Mouse (Mus musculus) liver, adult 2 months (tissue): ENCODE data around the gene Oas3. TPM values are rescaled to one million over a fixed set of nuclear protein-coding genes. Genes with fewer than 3 reads are reported as not detected.

Source experiments
- DNase-seq: peaks from one replicate; pipeline ENCODE4 v3.0.0-alpha.2; 2011; ENCODE audit warnings: low read depth, low spot score; ENCODE audit errors: extremely low read depth
- H3K27ac ChIP-seq: fragments of 200-500 bp; replicated peaks from 2 replicates; pipeline ENCODE4 v1.5.1; 2012; ENCODE audit warnings: low read depth, mild to moderate bottlenecking, control low read depth, inconsistent platforms, low read length; ENCODE audit not compliant: insufficient read depth
- H3K27me3 ChIP-seq: fragments of 200-500 bp; 2 replicates; pipeline ENCODE4 v1.6.1; 2012; ENCODE audit warnings: mild to moderate bottlenecking, moderate library complexity, low read length, inconsistent platforms; ENCODE audit not compliant: control insufficient read depth, insufficient read depth
- H3K36me3 ChIP-seq: fragments of 200-500 bp; 2 replicates; pipeline ENCODE4 v1.6.1; 2012; ENCODE audit warnings: low read length, inconsistent platforms; ENCODE audit not compliant: control insufficient read depth, insufficient read depth
- H3K4me1 ChIP-seq: fragments of 200-500 bp; 2 replicates; pipeline ENCODE4 v1.6.1; 2011; ENCODE audit warnings: low read length; ENCODE audit not compliant: control insufficient read depth, insufficient read depth
- H3K4me3 ChIP-seq: fragments of 200-500 bp; 2 replicates; pipeline ENCODE4 v1.5.1; 2011; ENCODE audit warnings: low read depth, mild to moderate bottlenecking, control low read depth, low read length, moderate library complexity; ENCODE audit not compliant: insufficient read depth
- H3K79me2 ChIP-seq: fragments of 200-500 bp; 2 replicates; pipeline ENCODE4 v1.6.1; 2012; ENCODE audit warnings: inconsistent platforms, mild to moderate bottlenecking, low read length, moderate library complexity; ENCODE audit not compliant: control insufficient read depth, insufficient read depth
- H3K9ac ChIP-seq: fragments of 200-500 bp; 2 replicates; pipeline ENCODE4 v1.6.1; 2012; ENCODE audit warnings: low read depth, mild to moderate bottlenecking, control low read depth, inconsistent platforms, low read length
- CTCF ChIP-seq: fragments of 200-500 bp; IDR thresholded peaks from 2 replicates; pipeline ENCODE4 v1.5.1; 2011; ENCODE audit warnings: low read depth, low read length, control low read depth
- POLR2A ChIP-seq: fragments of 200-500 bp; IDR thresholded peaks from 2 replicates; pipeline ENCODE4 v1.6.1; 2011; ENCODE audit warnings: low read length, control low read depth; ENCODE audit not compliant: insufficient read depth; ENCODE audit errors: extremely low read depth
- WGBS: fragments of 180-500 bp; shearing (Covaris S2); methylation state at CpG from one replicate; pipeline ENCODE4 v1.1.7; 2018; 5-methylcytosine and 5-hydroxymethylcytosine counted together
- polyA plus RNA-seq: library from polyadenylated mRNA; depleted of rRNA; stranded (reverse); fragments of >200 nt; gene quantifications from 2 replicates; pipeline ENCODE4 v1.2.3, GENCODE M21; 2012
- total RNA-seq: library from RNA; depleted of rRNA; stranded (reverse); fragments of >200 nt; gene quantifications from 2 replicates; pipeline ENCODE4 v1.2.3, GENCODE M21; 2014

Gene Oas3
- total and polyA plus RNA-seq, 2 experiments, result 1.4 to 1.7 TPM

GRCm38 (mm10) chr5:120733696-120734095 lies 43.8 kb downstream of the Oas3 start:
- Histone ChIP-seq H3K9ac (no peak overlapping the region), H3K36me3 (no peaks in the 10 kb centered on the region), H3K4me3 (no peak overlapping the region), H3K27me3 (0 out of 2 replicates have a peak, but pooled peaks cover 2% of the 10 kb centered on the region), H3K27ac (no peak overlapping the region), H3K4me1 (no peaks in the 10 kb centered on the region), H3K79me2 (no peaks in the 10 kb centered on the region)
- TF ChIP-seq CTCF (no peak), POLR2A (no peak)
- no peak for DNase-seq
- WGBS, result 95% methylated on average over 3 of the region's 3 CpGs

GRCm38 (mm10) chr5:120732740-120733139 lies 44.7 kb downstream of the Oas3 start:
- H3K9ac ChIP-seq, result no peak overlapping the region
- H3K36me3 ChIP-seq, result no peaks in the 10 kb centered on the region
- H3K27me3 ChIP-seq, result 0 out of 2 replicates have a peak, but pooled peaks cover 2% of the 10 kb centered on the region
- no peak overlapping the region for H3K4me3 ChIP-seq
- DNase-seq, result no peak
- H3K4me1 ChIP-seq, result no peaks in the 10 kb centered on the region
- no peak for TF ChIP-seq CTCF
- TF ChIP-seq POLR2A, result no peak
- no peaks in the 10 kb centered on the region for H3K79me2 ChIP-seq
- H3K27ac ChIP-seq, result no peak overlapping the region
- WGBS, result 62% methylated on average over 1 of the region's 1 CpGs

- Histone ChIP-seq H3K4me3 (no peak overlapping the region), H3K36me3 (no peaks in the 10 kb centered on the region), H3K27me3 (0 out of 2 replicates have a peak, but pooled peaks cover 2% of the 10 kb centered on the region), H3K9ac (no peak overlapping the region), H3K27ac (no peak overlapping the region), H3K79me2 (no peaks in the 10 kb centered on the region), H3K4me1 (no peaks in the 10 kb centered on the region)
- DNase-seq, result no peak
- no peak for TF ChIP-seq POLR2A
- whole genome bisulfite sequencing, result 70% methylated on average over 10 of the region's 10 CpGs
Measured at GRCm38 (mm10) chr5:120729319-120729718, 48.1 kb downstream of the Oas3 start.

- no peak for DNase-seq
- TF ChIP-seq POLR2A, result no peak
- TF ChIP-seq CTCF, result no peak
- WGBS, result 66% methylated on average over 12 of the region's 12 CpGs
Measured at GRCm38 (mm10) chr5:120725811-120726455, 51.5 kb downstream of the Oas3 start.

GRCm38 (mm10) chr5:120721005-120721404 lies 56.5 kb downstream of the Oas3 start:
- Histone ChIP-seq H3K79me2 (no peaks in the 10 kb centered on the region), H3K36me3 (no peaks in the 10 kb centered on the region), H3K4me1 (no peaks in the 10 kb centered on the region), H3K27ac (no peak overlapping the region), H3K4me3 (no peak overlapping the region), H3K9ac (no peak overlapping the region), H3K27me3 (no peaks in the 10 kb centered on the region)
- no peak for DNase-seq
- 47% methylated on average over 7 of the region's 7 CpGs for WGBS
- TF ChIP-seq CTCF, result no peak
- no peak for TF ChIP-seq POLR2A

More at GRCm38 (mm10) chr5:120725811-120726455, 51.5 kb downstream of the Oas3 start:
- H3K4me3 ChIP-seq, result no peak overlapping the region
- H3K4me1 ChIP-seq, result no peaks in the 10 kb centered on the region
- H3K27ac ChIP-seq, result no peak overlapping the region
- no peaks in the 10 kb centered on the region for H3K79me2 ChIP-seq
- no peaks in the 10 kb centered on the region for H3K36me3 ChIP-seq
- H3K27me3 ChIP-seq, result 0 out of 2 replicates have a peak, but pooled peaks cover 2% of the 10 kb centered on the region
- H3K9ac ChIP-seq, result no peak overlapping the region
